Mouse (Mus musculus): ENCODE data around the gene Lgals1.
A peak's percentile ranks its signal among the peaks of the same experiment; 100 is the strongest.

DNA sequence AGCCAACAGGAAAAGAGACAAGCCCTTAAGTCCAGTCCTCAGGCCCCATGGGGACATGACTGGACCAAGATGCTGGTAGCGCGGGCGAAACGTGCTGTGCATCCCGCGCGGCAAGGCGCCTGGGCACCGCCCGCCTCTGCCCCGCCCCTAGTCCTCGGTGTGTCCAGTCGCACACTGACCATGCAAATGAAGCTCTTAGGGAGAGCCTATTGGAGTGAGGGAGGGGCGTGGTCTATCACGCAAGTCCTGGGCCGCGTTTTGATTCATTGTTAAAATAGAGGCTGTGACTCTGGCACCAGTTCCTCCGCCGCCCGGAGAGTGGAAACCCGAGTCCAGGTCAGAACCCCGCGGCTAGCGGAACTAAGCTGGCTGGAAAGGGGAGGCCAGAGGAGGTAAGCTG, 21.1 kb downstream of the Lgals1 start, which contains the start of gene Triobp:
- TF ChIP-seq EP300 (IDR thresholded peaks at IDR 0.05; ENCODE audit: low read length) = no peak
- TF ChIP-seq CTCF (conservative IDR thresholded peaks at IDR 0.05 in 1 of 2, IDR thresholded peaks at IDR 0.05 in 1 of 2; ENCODE audit: low read depth in 2 of 2, low read length in 2 of 2) = no peak
- peak; percentile 72 for TF ChIP-seq POLR2A (IDR thresholded peaks at IDR 0.05; ENCODE audit: low read depth, low read length)
- no peak for TF ChIP-seq USF2 (conservative IDR thresholded peaks at IDR 0.05; ENCODE audit: low read depth, low read length)
- TF ChIP-seq USF1 (IDR thresholded peaks at IDR 0.05; ENCODE audit: low read depth, low read length) = no peak
- TF ChIP-seq POLR2AphosphoS2 (IDR thresholded peaks at IDR 0.05; ENCODE audit: low read depth, low read length) = no peak
- no peak for TF ChIP-seq CHD2 (IDR thresholded peaks at IDR 0.05; ENCODE audit: low read length)
- no peak for TF ChIP-seq ZC3H11A (IDR thresholded peaks at IDR 0.05; ENCODE audit: low read depth, low read length)
- peak; percentile 41; the same call in 1 of the 2 replicates for TF ChIP-seq NRF1 (IDR thresholded peaks at IDR 0.05; ENCODE audit: low read depth, low read length)
- TF ChIP-seq ZNF384 (IDR thresholded peaks at IDR 0.05; ENCODE audit: low read depth, low read length) = no peak

Measured in CH12.LX (cell line).